Mouse (Mus musculus): ENCODE results near the gene Rnps1.

Rnps1 gene

GRCm38 (mm10) chr17:24470701-24471527 lies 56.5 kb downstream of the Rnps1 start:
- DNase-seq: peak; percentile 40 to 67

GRCm38 (mm10) chr17:24472512-24472911 lies 58.1 kb downstream of the Rnps1 start:
- DNase-seq: peak; percentile 72 to 78

- DNase-seq: no peak
These were observed 59.4 kb downstream of the Rnps1 start, which contains the start of gene Bricd5 for GRCm38 (mm10) chr17:24473612-24474275. TSS of gene Bricd5 (plus strand) at chr17:24473884.

- DNase-seq: peak in 1 of 2 experiments; percentile 24
These were observed 60.2 kb downstream of the Rnps1 start for GRCm38 (mm10) chr17:24474557-24474956.
